Mouse (Mus musculus): ENCODE measurements around the gene Mlh3.

The Mlh3 gene

DNA sequence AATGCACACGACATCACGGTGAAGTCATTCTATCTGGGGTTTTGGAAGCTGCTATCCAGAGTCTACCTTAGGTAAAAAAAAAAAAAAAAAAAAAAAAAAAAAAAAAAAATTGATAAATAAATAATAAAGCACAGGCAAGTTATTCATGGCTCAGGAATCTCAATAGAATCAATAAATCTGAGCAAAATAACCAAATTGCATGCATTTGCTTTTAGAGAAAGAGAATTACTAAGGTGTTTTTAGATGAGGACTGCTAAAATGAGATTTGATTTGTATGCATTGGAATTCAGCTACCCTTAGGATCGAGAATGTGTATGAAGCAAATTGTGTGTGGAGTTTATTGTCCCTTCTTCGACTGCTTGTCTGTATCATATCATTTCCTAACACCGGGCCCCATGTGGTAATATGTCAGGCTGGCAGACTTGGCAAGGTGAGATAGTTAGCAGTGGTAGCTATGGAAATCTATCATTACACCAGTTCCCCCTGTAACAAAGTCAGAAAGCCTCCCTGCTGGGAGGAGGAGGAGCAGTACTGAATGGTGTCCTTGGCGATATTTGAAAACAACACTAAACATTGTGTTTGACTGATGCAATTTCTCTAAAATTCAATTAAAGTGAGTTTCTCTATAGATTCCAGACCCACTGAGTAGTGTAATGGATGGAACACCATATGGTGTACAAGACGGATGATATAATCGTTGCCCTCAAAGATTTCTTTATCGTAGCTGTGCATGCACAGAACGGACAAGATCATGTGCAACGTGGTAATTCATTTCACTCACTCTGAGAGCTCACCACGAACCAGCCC is 10.6 kb upstream of the Mlh3 start:
- DNase-seq, result no peak

DNA sequence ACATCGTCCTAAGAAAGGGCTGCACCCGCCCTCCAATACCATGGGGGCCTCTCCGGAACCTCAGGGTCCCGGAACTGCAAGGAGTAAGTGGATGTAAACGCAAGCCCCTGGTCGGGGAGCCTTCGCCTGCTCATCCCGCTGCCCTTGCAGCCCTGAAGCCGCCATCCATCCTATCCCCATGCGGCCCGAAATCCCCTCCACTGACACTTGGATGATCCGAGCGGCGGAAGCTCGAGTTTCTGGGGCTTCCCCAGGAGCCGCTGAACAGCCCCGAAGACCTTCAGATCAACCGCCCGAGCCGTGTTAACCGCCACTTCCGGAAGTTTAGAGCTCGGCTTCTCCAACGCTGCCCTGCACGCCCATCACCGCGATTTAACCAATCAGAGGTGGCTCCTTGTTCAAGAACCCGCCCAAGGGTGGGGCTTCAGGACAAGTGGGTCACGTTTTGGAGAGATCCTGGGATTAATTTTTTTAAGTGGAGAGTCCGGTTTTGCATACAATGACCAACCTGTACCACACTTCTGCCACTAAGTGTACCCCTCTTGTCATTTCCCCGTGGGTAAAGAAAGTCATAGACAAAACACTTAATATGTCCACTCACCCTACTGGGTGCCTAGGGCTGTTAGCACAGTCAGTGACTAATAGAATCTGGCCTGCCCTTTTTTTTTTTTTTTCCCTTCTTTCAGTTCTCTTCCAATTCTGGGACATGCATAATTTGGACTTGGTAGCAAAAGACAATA is 9.9 kb upstream of the Mlh3 start:
- peak; percentile 99 for DNase-seq

DNA sequence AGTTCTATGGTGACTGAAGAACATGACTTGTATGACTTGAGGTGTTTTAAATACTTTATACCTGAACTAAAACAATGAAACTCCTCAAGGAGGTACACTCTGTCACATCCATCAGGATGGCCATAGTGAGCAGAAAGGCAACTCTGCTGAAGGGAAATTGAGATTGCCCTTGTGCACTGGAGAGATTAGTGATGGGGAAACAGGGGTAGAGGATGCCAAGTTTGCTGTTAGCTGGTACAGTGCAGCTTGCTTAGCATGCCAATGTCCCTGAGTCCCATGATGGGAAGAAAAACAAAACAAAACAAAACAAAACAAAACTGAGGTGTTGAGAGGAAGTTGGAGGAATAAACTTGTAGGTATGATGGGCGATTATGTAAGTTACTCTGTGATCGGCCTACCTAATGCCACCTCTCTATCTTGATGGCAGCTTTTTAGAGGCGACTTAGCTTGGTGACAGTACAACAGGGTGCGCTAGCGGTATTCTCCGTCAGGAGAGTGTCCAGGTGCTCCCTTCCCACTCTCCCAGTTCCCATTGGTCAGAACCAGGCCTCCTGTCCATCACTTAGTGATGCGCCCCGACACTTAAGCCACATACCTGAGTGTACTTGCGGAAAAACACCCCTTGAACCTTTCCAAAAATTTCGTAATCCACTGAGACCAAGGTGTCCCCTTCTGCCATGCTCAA is 9.1 kb upstream of the Mlh3 start:
- peak; percentile 58 for DNase-seq

DNA sequence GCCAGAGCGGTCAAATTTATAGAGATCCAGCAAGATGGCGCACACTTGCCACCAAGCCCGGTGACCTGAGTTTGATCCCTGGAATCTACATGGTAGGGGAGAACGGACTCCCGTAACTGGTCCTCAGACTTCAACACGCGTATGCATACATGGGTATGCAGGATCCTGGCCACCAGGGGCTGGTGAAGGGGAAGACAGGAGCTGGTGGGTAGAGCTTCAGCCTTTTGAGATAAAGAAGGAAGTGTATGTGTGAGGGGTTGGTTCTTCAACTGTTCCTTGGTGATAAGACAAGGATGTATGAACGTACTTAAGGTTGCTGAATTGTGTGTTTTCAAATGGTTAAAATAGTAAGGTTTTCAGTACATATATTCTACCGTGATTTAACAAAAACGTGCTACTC is 8.5 kb upstream of the Mlh3 start:
- no peak for DNase-seq

DNA sequence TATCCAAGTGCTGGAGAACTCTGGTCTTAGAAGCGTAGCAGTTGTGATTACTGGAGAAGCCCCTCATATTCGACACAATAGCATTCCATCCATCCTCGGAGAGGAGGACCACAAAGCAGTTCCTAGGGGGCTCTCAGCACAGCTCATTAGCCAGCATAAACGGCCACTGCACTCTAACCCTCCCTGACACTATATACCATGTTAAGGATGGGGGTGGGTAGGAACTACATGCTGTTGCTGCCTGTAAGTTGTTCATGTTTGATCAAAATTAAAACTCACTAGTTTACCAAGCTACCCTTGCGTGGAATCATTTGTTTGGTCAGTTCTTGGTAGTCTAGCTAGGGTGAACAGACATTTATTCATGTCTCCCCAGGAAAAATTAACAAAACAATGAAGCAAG is 5.9 kb upstream of the Mlh3 start:
- DNase-seq, result no peak

DNA sequence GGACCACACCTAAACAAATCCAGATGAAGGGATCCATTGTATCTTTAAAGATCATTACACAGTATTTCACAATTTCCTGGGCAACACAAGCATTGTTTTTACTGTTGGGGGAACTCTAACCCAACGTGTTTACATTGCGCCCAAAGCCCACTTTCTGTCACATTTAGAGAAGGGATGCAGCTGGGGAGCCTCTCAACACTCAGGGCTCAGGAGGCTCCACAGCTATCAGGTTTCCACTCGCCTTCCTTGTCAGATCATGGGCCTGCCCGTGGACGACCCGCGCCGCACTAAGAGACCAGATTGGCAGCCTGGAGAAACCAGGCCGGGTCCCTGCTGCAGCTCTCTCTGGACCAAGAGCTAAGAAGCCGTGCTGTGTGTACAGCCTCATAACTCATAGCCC is 3.1 kb upstream of the Mlh3 start:
- DNase-seq, result no peak

DNA sequence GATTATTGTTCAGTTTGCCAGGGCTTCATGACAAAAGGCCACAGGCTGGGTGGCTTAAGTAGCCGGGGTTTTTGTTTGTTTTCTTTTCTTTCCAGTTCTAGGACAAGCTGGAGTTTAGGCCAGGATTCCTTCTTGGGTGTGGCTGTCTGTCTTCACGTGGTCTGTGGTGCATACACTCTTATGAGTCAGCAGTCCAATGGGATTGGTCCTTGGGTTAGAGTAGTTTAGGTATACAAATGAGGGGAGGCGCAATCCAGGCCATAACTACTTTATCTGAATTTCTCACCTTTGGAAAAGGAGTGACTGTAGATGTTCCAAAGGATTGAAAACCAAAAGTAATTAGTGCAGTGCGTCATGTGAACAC is 1.4 kb upstream of the Mlh3 start:
- no peak for DNase-seq

DNA sequence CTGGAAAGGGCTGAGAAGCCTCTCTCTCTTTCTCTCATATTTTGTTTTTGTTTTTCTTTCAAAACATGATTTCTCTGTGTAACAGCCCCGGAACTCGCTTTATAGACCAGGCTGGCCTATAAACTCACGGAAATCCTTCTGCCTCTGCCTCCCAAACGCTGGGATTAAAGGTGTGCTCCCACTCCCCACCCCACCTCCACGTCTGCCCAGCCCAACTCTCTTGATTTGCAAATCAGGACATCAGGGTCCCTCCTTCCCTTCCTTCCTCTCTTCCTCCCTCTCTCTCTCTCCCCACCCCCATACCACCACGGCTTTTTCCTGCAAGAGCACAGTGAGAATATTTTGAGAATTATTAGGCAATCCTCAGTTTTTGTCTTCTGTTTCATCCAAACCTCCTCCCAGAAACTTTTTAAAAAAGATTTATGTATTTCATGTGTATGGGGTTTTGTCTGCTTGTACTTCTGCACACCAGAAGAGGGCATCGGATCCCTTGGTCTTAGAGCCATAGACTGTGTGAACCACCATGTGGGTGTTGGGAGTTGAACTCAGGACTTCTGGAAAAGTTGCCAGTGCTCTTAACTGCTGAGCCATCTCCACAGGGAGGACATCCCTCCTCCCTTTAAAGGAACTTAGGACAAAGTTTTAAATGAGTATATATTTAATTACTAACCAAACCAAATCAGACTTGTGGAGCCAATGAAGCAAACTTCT is 888 bp upstream of the Mlh3 start:
- DNase-seq, result no peak

DNA sequence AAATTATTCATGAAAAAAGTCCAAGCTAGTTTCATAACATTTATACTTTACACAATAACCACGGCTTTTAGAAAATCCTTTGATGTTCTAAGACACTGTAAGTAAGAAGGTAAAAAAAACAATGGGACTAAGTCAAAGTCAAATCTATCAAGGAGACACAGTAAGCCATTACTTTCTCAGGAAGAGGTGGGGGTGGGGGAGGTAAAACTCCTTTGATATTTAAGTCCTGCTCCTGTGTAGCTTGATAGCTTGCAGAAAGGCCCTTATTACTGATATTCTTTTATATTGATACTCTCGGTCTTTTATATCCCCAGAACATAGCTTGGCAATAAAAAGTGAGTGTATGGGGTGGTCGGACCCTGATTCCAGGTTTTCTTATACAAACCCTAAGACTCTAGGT is 578 bp downstream of the Mlh3 start:
- DNase-seq, result no peak

DNA sequence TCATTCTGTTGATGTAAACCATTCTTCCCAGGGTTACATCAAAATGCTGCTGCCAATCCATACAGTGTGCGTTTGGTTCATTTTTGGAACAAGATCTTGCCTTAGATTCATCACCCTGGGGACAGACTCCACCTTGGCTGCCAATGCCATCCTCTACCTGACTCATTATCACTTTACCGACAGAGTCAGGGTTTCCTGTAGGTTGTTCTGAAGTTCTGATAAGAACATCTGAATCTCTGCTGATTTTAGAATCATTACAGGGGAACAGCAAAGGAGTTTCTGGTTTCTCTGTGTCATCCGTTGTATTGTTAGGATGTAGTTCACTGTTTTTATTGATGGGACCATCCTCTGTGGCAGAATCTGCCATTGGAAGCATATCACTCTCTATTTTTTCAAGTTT is 4.2 kb downstream of the Mlh3 start:
- no peak for DNase-seq

DNA sequence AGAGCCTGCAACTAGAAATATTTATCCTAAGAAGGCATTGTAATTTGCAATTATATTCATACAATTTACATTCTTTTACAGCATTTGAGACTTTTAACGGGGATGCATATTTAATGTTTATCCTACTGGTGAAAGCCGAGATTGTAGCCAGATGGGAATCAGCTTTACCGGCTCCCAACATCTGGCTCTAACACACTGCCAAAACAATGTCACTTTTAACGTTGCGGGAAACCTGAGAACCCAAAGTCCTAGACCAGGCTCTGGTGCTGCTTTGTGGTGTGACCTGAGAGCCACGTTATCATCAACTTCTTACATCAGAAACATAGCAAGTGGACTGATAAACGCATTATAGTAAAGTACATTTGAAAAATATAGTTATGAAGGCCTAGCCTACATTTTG is 5.5 kb downstream of the Mlh3 start:
- DNase-seq, result no peak

DNA sequence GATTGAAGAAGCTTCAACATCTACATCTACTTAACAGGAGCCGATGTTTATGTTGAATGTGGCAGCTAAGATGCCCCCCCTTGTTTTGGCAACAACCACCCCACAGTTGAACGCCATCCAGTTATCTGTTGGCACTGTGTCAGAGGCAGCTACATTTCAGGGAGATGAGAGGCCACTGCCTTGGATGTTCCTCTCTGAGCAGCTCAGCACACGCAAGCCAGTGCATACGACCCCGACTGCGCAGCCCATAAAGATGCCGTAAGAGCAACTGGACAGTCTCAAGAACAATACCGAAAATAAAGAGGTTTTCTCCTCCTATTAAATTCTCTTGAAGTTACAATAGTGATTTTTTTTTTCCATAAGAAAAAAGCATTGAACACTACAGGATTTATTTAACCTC is 5.9 kb downstream of the Mlh3 start:
- no peak for DNase-seq

DNA sequence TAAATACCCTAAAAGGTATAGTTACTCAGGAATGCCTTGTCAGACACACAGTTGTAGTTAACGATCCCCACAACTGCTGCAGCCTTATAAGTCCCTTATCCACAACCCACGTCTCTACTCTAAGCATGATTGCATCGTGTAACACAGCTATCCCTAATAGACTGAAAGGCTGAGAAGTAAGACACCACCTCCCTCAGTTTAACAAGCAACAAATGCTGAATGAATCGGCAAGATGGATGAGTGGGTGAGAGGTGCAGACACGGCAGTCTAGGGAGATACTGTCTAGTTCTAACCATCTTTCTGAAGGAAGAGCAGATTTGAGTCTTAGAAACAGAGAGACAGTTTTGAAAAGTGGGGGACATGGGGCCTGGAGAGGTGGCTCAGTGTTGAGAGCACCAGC is 7.2 kb downstream of the Mlh3 start:
- no peak for DNase-seq

DNA sequence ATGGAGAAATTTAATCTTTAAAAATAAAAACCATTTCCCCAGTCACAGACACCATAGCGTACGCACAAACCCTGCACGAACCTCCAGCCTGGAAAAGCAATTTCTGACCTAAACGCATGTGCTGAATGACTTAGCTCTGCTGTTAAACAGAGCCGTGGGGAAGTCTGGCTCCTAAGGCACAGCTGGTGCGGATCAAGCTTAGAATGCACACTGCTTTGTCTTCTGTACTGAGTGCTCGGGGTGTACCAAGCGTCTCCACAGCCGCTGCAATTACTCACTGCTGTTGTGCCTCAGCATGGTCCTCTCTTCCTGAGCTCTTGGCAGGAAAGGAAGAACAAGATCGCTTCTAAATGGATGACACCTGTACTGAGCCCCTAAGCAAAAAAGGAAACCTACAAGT is 7.9 kb downstream of the Mlh3 start:
- DNase-seq, result no peak

DNA sequence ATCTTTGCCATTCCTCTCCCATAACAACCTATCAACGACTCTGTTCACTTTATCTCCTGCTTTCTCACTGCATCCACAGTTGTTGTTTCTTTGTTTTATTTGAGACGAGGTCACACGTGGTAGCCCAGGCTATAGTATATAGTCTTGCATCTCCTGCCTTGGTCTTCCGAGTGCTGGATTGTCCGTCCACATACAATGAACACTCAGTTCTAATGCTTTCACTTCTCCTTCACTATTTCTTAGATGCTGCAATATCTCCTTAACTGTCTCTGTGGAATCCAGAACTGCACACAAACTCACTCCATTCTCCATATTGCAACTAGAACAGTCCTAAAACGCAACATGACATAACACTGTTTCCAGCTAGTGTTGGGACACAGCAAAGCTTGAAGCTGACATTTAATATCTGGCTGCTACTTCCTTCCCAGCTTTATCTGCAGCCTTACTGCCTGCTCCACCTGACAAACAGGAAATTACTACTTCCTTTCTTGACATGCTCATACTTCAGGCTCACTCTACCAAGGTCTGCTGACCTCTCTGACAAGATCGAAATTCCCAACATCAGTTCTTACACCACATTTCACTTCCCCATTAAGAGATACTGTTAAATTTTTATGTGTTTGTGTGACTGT is 13.3 kb downstream of the Mlh3 start:
- DNase-seq, result no peak

DNA sequence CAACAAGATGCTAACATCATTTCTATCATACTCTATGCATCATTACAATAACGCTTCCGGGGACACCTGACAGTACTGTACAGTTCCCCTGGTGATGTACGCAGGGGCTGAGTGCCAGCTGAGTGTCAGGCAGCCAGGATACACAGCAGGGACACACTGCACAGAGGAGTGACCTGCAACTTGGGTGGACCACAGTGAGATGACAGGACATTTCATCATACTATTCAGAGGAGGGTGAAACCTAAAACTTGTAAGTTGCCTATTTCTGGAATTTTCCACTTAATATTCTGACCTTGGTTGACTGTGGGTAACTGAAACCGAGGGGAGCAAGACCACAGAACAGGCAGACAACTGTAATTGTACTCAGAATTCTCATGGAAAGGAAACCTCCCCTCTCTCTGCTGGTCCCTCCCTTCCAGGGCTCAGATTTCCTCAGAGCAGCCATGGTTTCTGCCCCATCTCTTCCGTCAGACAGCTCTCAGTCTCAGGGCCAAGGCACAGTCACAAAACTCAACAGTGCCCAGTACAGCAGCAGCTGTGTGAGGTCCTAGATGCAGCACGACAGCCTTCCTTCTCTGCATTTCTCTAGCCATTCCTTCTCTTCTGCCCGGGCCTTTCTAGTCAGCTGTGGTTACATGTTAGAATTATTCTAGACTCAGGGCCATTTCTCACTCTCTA is 14.2 kb downstream of the Mlh3 start:
- no peak for DNase-seq

DNA sequence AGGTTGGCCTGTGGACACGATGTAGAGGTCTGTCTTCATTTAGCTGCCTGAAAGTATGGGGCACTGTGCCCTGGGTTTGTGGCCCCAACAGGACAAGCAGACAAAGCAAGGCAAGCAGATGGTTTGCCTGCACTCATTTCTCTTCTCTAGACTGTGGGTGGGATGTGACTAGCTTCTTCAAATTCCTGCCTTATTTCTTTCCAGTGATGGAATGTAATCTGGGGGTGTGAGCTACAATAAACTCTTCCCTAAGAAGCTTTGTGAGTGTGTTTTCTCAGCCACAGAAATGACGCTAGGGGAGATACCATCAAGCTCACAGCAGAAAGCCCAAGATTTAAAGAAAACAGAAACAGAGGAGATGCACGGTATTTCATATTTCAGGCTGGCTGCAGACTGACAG is 18.3 kb downstream of the Mlh3 start:
- no peak for DNase-seq

DNA sequence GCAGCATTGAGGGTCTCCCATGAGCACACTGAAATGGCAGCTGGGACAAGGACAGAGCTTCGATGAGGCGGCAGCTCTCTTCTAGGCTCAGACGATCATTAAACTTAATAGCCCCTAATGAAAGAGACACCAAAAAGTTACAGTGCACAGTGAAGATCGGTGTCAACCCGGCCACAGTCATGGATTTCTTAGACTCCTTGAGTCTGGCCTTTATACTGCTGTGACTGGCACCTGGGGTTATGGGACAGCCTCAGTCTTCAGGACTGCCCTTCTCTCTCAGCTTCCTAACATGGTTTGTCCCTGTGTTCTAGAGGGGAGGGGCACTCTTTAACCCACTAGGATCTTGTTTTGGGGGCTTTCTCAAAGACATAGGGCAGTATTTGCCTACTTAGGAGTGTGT is 32.8 kb downstream of the Mlh3 start:
- DNase-seq, result no peak

DNA sequence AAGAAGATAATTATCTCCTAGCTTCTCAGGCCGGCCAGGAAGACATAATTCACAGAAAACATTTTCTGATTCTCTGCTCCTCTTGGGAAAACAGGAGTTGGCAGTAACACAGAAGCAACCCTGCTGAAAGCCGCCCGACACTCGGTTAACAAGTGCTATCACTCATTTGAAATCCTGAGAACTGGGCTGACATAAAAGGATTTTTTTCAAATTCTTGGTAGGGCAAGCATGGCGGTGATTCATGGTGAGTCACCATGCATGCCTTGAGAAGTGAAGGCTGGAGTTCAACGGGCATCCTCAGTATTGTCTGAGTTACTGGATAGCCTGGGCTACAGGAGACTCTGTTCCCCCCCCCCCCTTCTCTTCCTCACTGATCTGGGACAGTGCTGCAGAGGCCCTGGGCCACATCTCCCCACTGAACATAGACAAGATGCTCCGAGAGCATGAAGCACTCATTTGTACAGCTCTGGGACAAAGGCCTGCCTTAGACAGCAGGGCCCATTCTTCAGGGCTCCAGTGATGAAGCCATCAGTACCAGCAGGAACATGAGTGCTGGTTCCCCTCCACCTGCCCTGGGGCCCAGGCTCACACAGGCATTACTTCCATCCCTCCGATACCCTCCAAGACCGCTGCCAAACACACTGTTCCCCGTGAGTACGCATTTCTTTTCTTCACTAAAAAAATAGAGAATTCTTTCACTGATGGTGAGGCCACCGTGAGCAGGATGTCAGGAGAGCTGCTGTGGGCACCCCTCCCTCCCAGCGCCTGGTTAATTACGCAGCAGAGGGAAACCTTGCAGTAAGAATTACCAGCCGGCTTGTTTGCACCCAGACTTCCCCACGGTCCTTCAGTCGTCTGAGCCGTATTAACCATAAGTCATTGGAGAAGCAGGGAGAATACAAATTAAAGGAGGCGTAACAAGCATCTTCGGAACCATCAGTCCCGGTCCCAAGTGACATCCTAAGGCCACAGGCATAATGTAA is 36.7 kb downstream of the Mlh3 start:
- no peak for DNase-seq

DNA sequence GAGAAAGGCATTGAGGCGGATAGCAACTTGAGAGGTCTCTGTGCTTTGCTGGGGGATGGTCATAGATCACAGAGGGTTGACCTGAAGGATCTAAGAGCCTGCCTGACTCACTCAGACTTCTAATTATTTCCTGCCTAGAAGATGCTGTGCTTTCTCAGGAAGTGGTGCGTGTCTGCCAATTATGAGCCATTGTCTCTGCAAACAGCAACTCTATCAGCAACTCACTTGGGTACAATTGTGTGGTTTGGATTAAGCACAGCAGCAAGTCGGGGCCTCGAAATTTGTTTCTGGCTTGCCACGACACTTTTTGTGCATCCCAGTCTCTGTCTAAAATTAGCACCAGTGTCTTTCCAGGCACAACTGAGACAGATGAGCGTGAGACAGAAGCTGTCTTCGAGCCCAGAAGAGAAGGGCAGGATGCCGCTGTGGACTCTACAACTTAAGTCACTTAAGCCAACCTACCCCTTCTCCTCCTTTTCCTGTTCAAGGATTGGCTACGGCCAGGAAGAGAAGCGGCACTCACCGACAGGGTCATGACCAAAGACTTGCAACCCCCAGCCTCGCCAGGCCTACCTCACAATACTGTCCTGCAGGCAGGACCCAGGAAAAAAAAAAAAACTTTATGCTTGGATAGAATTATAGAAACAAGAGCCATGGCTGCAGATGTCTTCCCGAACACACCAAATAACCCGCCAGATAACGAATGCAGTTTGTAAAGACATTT is 42.4 kb downstream of the Mlh3 start:
- DNase-seq, result no peak
